Mouse (Mus musculus) limb, embryonic 15.5 days (tissue): Measurements from ENCODE around the gene Slc16a5. TPM values are rescaled to one million over a fixed set of nuclear protein-coding genes. Genes with fewer than 3 reads are reported as not detected.
A peak's percentile ranks its signal among the peaks of the same experiment; 100 is the strongest.

ENCODE experiments used
- ATAC-seq: fragments of 200-750 bp; cut with Nextera tagmentation; 2 replicates; pipeline ENCODE4 v1.8.0; 2017; ENCODE audit warnings: low read depth, moderate TSS enrichment; ENCODE audit not compliant: insufficient number of reproducible peaks, low FRiP score, low TSS enrichment
- H3K27ac ChIP-seq: fragments of 300-500 bp; sonication (generic); 2 replicates; pipeline ENCODE4 v1.5.1; 2015; ENCODE audit warnings: moderate library complexity, mild to moderate bottlenecking, inconsistent platforms
- H3K27me3 ChIP-seq: fragments of 300-500 bp; sonication (generic); 2 replicates; pipeline ENCODE4 v1.6.1; 2015; ENCODE audit warnings: inconsistent platforms
- H3K36me3 ChIP-seq: fragments of 300-500 bp; sonication (generic); 2 replicates; pipeline ENCODE4 v1.6.1; 2015; ENCODE audit warnings: inconsistent platforms
- H3K4me1 ChIP-seq: fragments of 300-500 bp; sonication (generic); 2 replicates; pipeline ENCODE4 v1.6.1; 2015; ENCODE audit warnings: inconsistent platforms
- H3K4me2 ChIP-seq: fragments of 300-500 bp; sonication (generic); 2 replicates; pipeline ENCODE4 v1.6.1; 2015; ENCODE audit warnings: mild to moderate bottlenecking, inconsistent platforms
- H3K4me3 ChIP-seq: fragments of 300-500 bp; sonication (generic); 2 replicates; pipeline ENCODE4 v1.5.1; 2015; ENCODE audit warnings: mild to moderate bottlenecking, inconsistent platforms
- H3K9ac ChIP-seq: fragments of 300-500 bp; sonication (generic); 2 replicates; pipeline ENCODE4 v1.6.1; 2015; ENCODE audit warnings: inconsistent platforms
- H3K9me3 ChIP-seq: fragments of 300-500 bp; sonication (generic); 2 replicates; pipeline ENCODE4 v1.6.1; 2016; ENCODE audit warnings: inconsistent platforms
- WGBS: fragments of 180-500 bp; shearing (Covaris S2); methylation state at CpG from one replicate; pipeline ENCODE4 v1.1.7; 2015; 5-methylcytosine and 5-hydroxymethylcytosine counted together
- polyA plus RNA-seq: library from polyadenylated mRNA; unstranded; fragments of >200 nt; fragmentation: Nextera tagmentation; extraction: Ambion mirVana; gene quantifications from 2 replicates; pipeline ENCODE4 v1.2.1, GENCODE M21; 2015

Gene Slc16a5
- polyA plus RNA-seq: not detected in 2 replicates

- Histone ChIP-seq H3K36me3 (no peaks in the 10 kb centered on the region), H3K9ac (no peak within 1 kb of the TSS), H3K9me3 (no peaks in the 10 kb centered on the region), H3K4me1 (peaks cover 7% of the 10 kb centered on the region; the same call in 1 of the 2 replicates), H3K4me2 (no peak within 1 kb of the TSS), H3K27ac (no peak within 1 kb of the TSS), H3K4me3 (no peak within 1 kb of the TSS), H3K27me3 (no peaks in the 10 kb centered on the region)
- ATAC-seq: 0 out of 2 replicates have a peak, but pooled peaks have one; percentile 16
- WGBS: 65% methylated on average over 16 of the region's 16 CpGs
Measured at GRCm38 (mm10) chr11:115462243-115462891, at the start of gene Slc16a5. TSS of gene Slc16a5 (plus strand) at chr11:115462474.

GRCm38 (mm10) chr11:115419531-115420237 is 42.6 kb upstream of the Slc16a5 start, which contains the start of the genes Atp5h and Kctd2:
TSS of gene Atp5h (minus strand) at chr11:115419962.
TSS of gene Kctd2 (plus strand) at chr11:115420128.
- peaks cover 41% of the 10 kb centered on the region for H3K36me3 ChIP-seq
- H3K27me3 ChIP-seq: no peaks in the 10 kb centered on the region
- H3K4me2 ChIP-seq: peak within 1 kb of the TSS; percentile 93
- H3K27ac ChIP-seq: peak within 1 kb of the TSS; percentile 85
- under 1% methylated on average over 43 of the region's 56 CpGs for WGBS
- H3K4me3 ChIP-seq: peak within 1 kb of the TSS; percentile 84
- H3K4me1 ChIP-seq: peaks cover 36% of the 10 kb centered on the region
- peak within 1 kb of the TSS; percentile 91 for H3K9ac ChIP-seq
- H3K9me3 ChIP-seq: no peaks in the 10 kb centered on the region
- ATAC-seq: peak; percentile 95

- Histone ChIP-seq H3K4me2 (peak overlapping the region; percentile 93), H3K4me3 (peak overlapping the region; percentile 84)
Measured at GRCm38 (mm10) chr11:115420336-115421190, 41.7 kb upstream of the Slc16a5 start.

GRCm38 (mm10) chr11:115421328-115421727 is 40.9 kb upstream of the Slc16a5 start:
- Histone ChIP-seq H3K4me2 (peak overlapping the region; percentile 93), H3K4me3 (peak overlapping the region; percentile 84), H3K4me1 (peaks cover 36% of the 10 kb centered on the region), H3K9me3 (no peaks in the 10 kb centered on the region), H3K36me3 (peaks cover 40% of the 10 kb centered on the region), H3K27ac (no peak overlapping the region), H3K9ac (no peak overlapping the region), H3K27me3 (no peaks in the 10 kb centered on the region)
- WGBS: 48% methylated on average over 1 of the region's 1 CpGs
- no peak for ATAC-seq

More at GRCm38 (mm10) chr11:115420336-115421190, 41.7 kb upstream of the Slc16a5 start:
- Histone ChIP-seq H3K9me3 (no peaks in the 10 kb centered on the region), H3K36me3 (peaks cover 41% of the 10 kb centered on the region), H3K27me3 (no peaks in the 10 kb centered on the region), H3K4me1 (peaks cover 36% of the 10 kb centered on the region), H3K9ac (peak overlapping the region; percentile 91), H3K27ac (peak overlapping the region; percentile 85)
- WGBS: under 1% methylated on average over 39 of the region's 45 CpGs
- ATAC-seq: peak; percentile 57

GRCm38 (mm10) chr11:115421972-115422371 is 40.3 kb upstream of the Slc16a5 start:
- H3K36me3 ChIP-seq: peaks cover 40% of the 10 kb centered on the region
- no peak overlapping the region for H3K4me3 ChIP-seq
- H3K9me3 ChIP-seq: no peaks in the 10 kb centered on the region
- no peak overlapping the region for H3K27ac ChIP-seq
- WGBS: 79% methylated on average over 16 of the region's 16 CpGs
- no peak overlapping the region for H3K4me2 ChIP-seq
- ATAC-seq: no peak
- H3K4me1 ChIP-seq: peaks cover 36% of the 10 kb centered on the region
- H3K9ac ChIP-seq: no peak overlapping the region
- no peaks in the 10 kb centered on the region for H3K27me3 ChIP-seq

- H3K4me3 ChIP-seq: no peak overlapping the region
- H3K9ac ChIP-seq: no peak overlapping the region
- no peak overlapping the region for H3K4me2 ChIP-seq
- 86% methylated on average over 3 of the region's 3 CpGs for WGBS
- H3K9me3 ChIP-seq: no peaks in the 10 kb centered on the region
- ATAC-seq: no peak
- H3K27me3 ChIP-seq: no peaks in the 10 kb centered on the region
- no peak overlapping the region for H3K27ac ChIP-seq
- H3K4me1 ChIP-seq: peaks cover 41% of the 10 kb centered on the region
- H3K36me3 ChIP-seq: peaks cover 42% of the 10 kb centered on the region
Measured at GRCm38 (mm10) chr11:115423091-115423490, 39.2 kb upstream of the Slc16a5 start.

- Histone ChIP-seq H3K4me1 (peaks cover 31% of the 10 kb centered on the region), H3K4me2 (no peak overlapping the region), H3K36me3 (peaks cover 53% of the 10 kb centered on the region), H3K27me3 (no peaks in the 10 kb centered on the region), H3K27ac (no peak overlapping the region), H3K9me3 (no peaks in the 10 kb centered on the region), H3K9ac (no peak overlapping the region), H3K4me3 (no peak overlapping the region)
- no peak for ATAC-seq
- WGBS: 83% methylated on average over 7 of the region's 7 CpGs
Measured at GRCm38 (mm10) chr11:115424666-115425065, 37.6 kb upstream of the Slc16a5 start.

GRCm38 (mm10) chr11:115425671-115426070 is 36.6 kb upstream of the Slc16a5 start:
- peaks cover 63% of the 10 kb centered on the region for H3K36me3 ChIP-seq
- no peaks in the 10 kb centered on the region for H3K27me3 ChIP-seq
- no peaks in the 10 kb centered on the region for H3K9me3 ChIP-seq
- ATAC-seq: no peak
- H3K4me3 ChIP-seq: no peak overlapping the region
- H3K4me2 ChIP-seq: no peak overlapping the region
- no peak overlapping the region for H3K27ac ChIP-seq
- H3K9ac ChIP-seq: no peak overlapping the region
- WGBS: 83% methylated on average over 6 of the region's 6 CpGs
- peaks cover 28% of the 10 kb centered on the region for H3K4me1 ChIP-seq

- H3K36me3 ChIP-seq: peaks cover 79% of the 10 kb centered on the region
- H3K4me3 ChIP-seq: no peak overlapping the region
- H3K27me3 ChIP-seq: no peaks in the 10 kb centered on the region
- 0 out of 2 replicates have a peak overlapping the region, but pooled peaks have one; percentile 17 for H3K4me2 ChIP-seq
- 35% methylated on average over 20 of the region's 20 CpGs for WGBS
- H3K4me1 ChIP-seq: peaks cover 10% of the 10 kb centered on the region; the same call in 1 of the 2 replicates
- H3K27ac ChIP-seq: peak overlapping the region; percentile 34; the same call in 1 of the 2 replicates
- no peak for ATAC-seq
- no peaks in the 10 kb centered on the region for H3K9me3 ChIP-seq
- no peak overlapping the region for H3K9ac ChIP-seq
Measured at GRCm38 (mm10) chr11:115427482-115428331, 34.6 kb upstream of the Slc16a5 start.

GRCm38 (mm10) chr11:115429307-115429706 is 33.0 kb upstream of the Slc16a5 start:
- Histone ChIP-seq H3K9me3 (no peaks in the 10 kb centered on the region), H3K36me3 (peaks cover 77% of the 10 kb centered on the region), H3K9ac (no peak overlapping the region), H3K4me2 (no peak overlapping the region), H3K4me3 (no peak overlapping the region), H3K27ac (no peak overlapping the region), H3K4me1 (peaks cover 10% of the 10 kb centered on the region; the same call in 1 of the 2 replicates), H3K27me3 (no peaks in the 10 kb centered on the region)
- 83% methylated on average over 7 of the region's 7 CpGs for WGBS
- no peak for ATAC-seq

- Histone ChIP-seq H3K9ac (no peak overlapping the region), H3K4me3 (no peak overlapping the region), H3K4me1 (peaks cover 13% of the 10 kb centered on the region), H3K4me2 (no peak overlapping the region), H3K9me3 (no peaks in the 10 kb centered on the region), H3K27me3 (no peaks in the 10 kb centered on the region), H3K27ac (no peak overlapping the region), H3K36me3 (peaks cover 65% of the 10 kb centered on the region)
- WGBS: 93% methylated on average over 6 of the region's 6 CpGs
- no peak for ATAC-seq
Measured at GRCm38 (mm10) chr11:115430561-115430960, 31.7 kb upstream of the Slc16a5 start.
